ENCODE assay signal across 28 mouse cellular contexts in genomic region chr10:109115013-109115627, GRCm38 (mm10).
"Had no signal": no experiment of that assay in that cellular context is flagged by ENCODE, and none has a peak within 500 bp of the region (broad histone marks: within the 10 kb centered on the region; RNA-seq: fewer than 3 reads in every experiment).

No protein-coding gene starts in this region.

- H3K36me3 ChIP-seq: embryonic facial prominence, embryonic 10.5 days; embryonic facial prominence, embryonic 12.5 days; embryonic facial prominence, embryonic 13.5 days; embryonic facial prominence, embryonic 15.5 days; forebrain, embryonic 10.5 days; forebrain, embryonic 12.5 days; forebrain, embryonic 15.5 days; heart, embryonic 10.5 days had no signal

- ATAC-seq: forebrain, embryonic 13.5 days; forebrain, embryonic 14.5 days; forebrain, embryonic 15.5 days; forebrain, embryonic 16.5 days; forebrain, postnatal 0 days had no signal

- H3K4me3 ChIP-seq: embryonic facial prominence, embryonic 10.5 days; embryonic facial prominence, embryonic 12.5 days; embryonic facial prominence, embryonic 13.5 days; embryonic facial prominence, embryonic 15.5 days; erythroblast, embryonic 14.5 days; forebrain, embryonic 10.5 days; forebrain, embryonic 12.5 days; forebrain, embryonic 13.5 days; forebrain, embryonic 15.5 days; gastrocnemius, adult 2 months; heart, adult 2 months; heart, embryonic 10.5 days had no signal

- H3K4me1 ChIP-seq: embryonic facial prominence, embryonic 10.5 days; embryonic facial prominence, embryonic 12.5 days; embryonic facial prominence, embryonic 13.5 days; embryonic facial prominence, embryonic 15.5 days; forebrain, embryonic 10.5 days; forebrain, embryonic 12.5 days; forebrain, embryonic 13.5 days; forebrain, embryonic 15.5 days; heart, embryonic 10.5 days had no signal

- H3K4me2 ChIP-seq: embryonic facial prominence, embryonic 12.5 days; embryonic facial prominence, embryonic 13.5 days; embryonic facial prominence, embryonic 15.5 days; forebrain, embryonic 12.5 days; forebrain, embryonic 13.5 days; forebrain, embryonic 15.5 days had no signal

- H3K9me3 ChIP-seq: embryonic facial prominence, embryonic 10.5 days; embryonic facial prominence, embryonic 12.5 days; embryonic facial prominence, embryonic 13.5 days; embryonic facial prominence, embryonic 15.5 days; forebrain, embryonic 10.5 days; forebrain, embryonic 12.5 days; forebrain, embryonic 13.5 days; forebrain, embryonic 15.5 days; heart, embryonic 10.5 days had no signal

- DNase-seq: cerebellum, adult 9-10 months; cerebellum, adult 9-11 months; cerebellum, postnatal 10 days; cerebellum, postnatal 14 days; cerebellum, postnatal 25 days; cerebellum, postnatal 36 days; embryo, embryonic 11 days; forebrain, postnatal 0 days; gastrocnemius, adult 2 months; gastrocnemius, postnatal 10 days; gastrocnemius, postnatal 14 days; gastrocnemius, postnatal 25 days; gastrocnemius, postnatal 36 days; heart, adult 11 months; heart, adult 18-20 months; heart, adult 2 months had no signal

- H3K27me3 ChIP-seq: embryonic facial prominence, embryonic 12.5 days; embryonic facial prominence, embryonic 13.5 days; embryonic facial prominence, embryonic 15.5 days; forebrain, embryonic 12.5 days; forebrain, embryonic 13.5 days; forebrain, embryonic 15.5 days had no signal

- H3K9ac ChIP-seq: embryonic facial prominence, embryonic 12.5 days; embryonic facial prominence, embryonic 13.5 days; embryonic facial prominence, embryonic 15.5 days; forebrain, embryonic 12.5 days; forebrain, embryonic 13.5 days; forebrain, embryonic 15.5 days; forebrain, postnatal 0 days had no signal

- H3K27ac ChIP-seq: embryonic facial prominence, embryonic 10.5 days; embryonic facial prominence, embryonic 12.5 days; embryonic facial prominence, embryonic 13.5 days; embryonic facial prominence, embryonic 15.5 days; forebrain, embryonic 10.5 days; forebrain, embryonic 12.5 days; forebrain, embryonic 13.5 days; forebrain, embryonic 15.5 days; gastrocnemius, adult 2 months; heart, adult 2 months; heart, embryonic 10.5 days had no signal
